Mouse (Mus musculus): ENCODE results near the gene Celsr1. TPM values are rescaled to one million over a fixed set of nuclear protein-coding genes. Genes with fewer than 3 reads are reported as not detected.
"Not testable (repeated sequence)": the region's sequence is repeated elsewhere in the genome, so short reads cannot be mapped to it uniquely, and the experiment has no call there.

Celsr1 gene
- total and polyA plus RNA-seq, 3 experiments = not detected

DNA sequence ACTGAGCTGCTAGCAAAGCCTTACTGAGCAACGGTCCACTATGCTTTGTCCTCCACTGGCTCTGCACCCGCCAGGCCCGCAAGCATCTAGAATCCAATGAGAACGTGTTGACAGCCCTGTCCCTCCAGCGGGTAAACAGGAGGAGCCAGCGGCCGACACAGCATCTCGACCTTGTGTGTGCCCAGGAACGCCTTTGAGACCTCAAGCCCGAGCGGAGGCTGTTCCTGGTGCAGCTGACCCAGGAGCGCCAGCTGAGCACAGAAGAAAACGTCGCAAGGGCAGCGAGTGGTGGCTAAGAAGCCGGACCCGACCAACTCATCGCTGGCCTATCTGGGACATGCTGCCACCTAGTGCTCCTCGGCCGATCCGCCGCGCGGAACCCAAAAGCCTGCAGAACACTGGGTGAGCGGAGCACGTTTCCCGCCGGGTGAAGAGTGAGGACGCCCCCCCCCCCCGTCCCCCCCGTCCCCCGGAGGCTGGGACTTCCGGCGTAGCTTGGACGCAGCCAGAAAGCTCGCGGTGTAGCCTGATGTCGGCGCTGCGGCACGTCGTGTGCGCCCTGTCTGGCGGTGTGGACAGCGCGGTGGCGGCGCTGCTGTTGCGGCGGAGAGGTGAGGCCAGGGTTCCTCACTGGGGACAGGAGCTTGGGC, 154.6 kb downstream of the Celsr1 start, which contains the start of gene Trmu (continued):
- TF ChIP-seq MAFK (IDR thresholded peaks at IDR 0.05; ENCODE audit: insufficient replicate concordance, low read length) = no peak
- TF ChIP-seq ZKSCAN1 (IDR thresholded peaks at IDR 0.05; ENCODE audit: borderline replicate concordance, low read depth, low read length) = no peak
- peak; percentile 80 for TF ChIP-seq SIN3A (IDR thresholded peaks at IDR 0.05; ENCODE audit: low read length)
- no peak for TF ChIP-seq BHLHE40 (IDR thresholded peaks at IDR 0.05; ENCODE audit: low read depth, low read length)
- no peak for TF ChIP-seq KAT2A (IDR thresholded peaks at IDR 0.05; ENCODE audit: insufficient replicate concordance, low read length)
- TF ChIP-seq POLR2AphosphoS2 (IDR thresholded peaks at IDR 0.05; ENCODE audit: low read depth, low read length) = no peak
- 0 out of 2 replicates have a peak, but pooled peaks have one; percentile 39 for TF ChIP-seq UBTF (IDR thresholded peaks at IDR 0.05; ENCODE audit: low read depth, low read length)

DNA sequence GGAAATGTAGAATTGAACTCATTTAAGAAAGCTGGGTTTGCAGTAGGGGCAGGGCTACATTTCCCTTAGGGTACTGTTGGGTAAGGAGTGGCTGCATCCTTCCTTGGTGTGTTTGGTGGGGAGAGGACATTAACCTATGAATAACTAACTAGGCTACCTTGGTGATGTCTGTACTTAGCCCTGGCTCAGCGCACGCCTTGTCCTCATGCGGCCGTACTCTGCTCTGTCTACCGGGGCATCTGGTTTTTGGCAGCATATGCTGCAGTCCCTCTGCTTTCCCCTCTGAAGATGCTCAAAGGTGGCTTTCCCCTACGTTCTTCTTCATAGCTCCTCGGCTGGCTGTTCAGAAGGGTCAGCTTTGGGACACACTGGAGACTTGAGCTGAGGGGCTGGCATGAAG, 156.2 kb downstream of the Celsr1 start:
- peaks cover 44 to 63% of the 10 kb centered on the region in 2 experiments for H3K36me3 ChIP-seq (replicated peaks in 1 of 2; ENCODE audit: control insufficient read depth in 1 of 2, insufficient read depth in 1 of 2, low read length in 1 of 2)
- dilution Hi-C loops (cut with MboI; ENCODE audit: extremely low pct_ligation_motif_present, extremely low pct_unique_long_range_greater_than_20kb, low sequenced_read_pairs) = no loop called here

DNA sequence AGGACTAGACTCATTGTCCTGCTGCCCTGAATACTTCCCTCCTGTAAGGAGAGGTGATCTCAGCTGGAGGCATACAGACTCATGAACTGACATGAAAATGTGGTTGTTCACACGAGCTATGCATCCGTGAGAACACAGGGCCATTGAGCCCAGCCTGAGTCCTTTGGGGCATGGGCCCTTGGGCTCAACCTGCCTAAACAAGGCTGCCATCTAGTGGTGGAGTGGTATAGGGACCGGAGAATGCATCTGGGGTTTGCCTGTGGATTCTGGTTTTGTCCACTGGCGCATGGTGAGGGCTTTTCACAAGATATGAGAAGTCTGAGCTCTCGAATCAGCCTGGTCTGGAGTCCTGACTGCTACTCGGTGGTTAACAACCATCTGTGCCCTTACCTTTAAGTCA, 165.9 kb downstream of the Celsr1 start:
- dilution Hi-C loops (cut with MboI; ENCODE audit: extremely low pct_ligation_motif_present, extremely low pct_unique_long_range_greater_than_20kb, low sequenced_read_pairs) (no loop called here), in situ Hi-C loops (cut with MboI; ENCODE audit: low pct_ligation_motif_present, low pct_unique_long_range_greater_than_20kb, low sequenced_read_pairs) (no loop called here)
- H3K27ac ChIP-seq (ENCODE audit: insufficient read depth, low read depth) = no peak overlapping the region
- H3K36me3 ChIP-seq (replicated peaks in 1 of 2; ENCODE audit: control insufficient read depth in 1 of 2, insufficient read depth in 1 of 2, low read length in 1 of 2) = peaks cover 91 to 95% of the 10 kb centered on the region in 2 experiments
- H3K4me3 ChIP-seq (replicated peaks in 1 of 3; ENCODE audit: low read depth in 2 of 3, low read length in 2 of 3, poor library complexity in 1 of 3) = no peak overlapping the region
- no peak overlapping the region for H3K4me2 ChIP-seq (ENCODE audit: insufficient read depth, low read depth, poor library complexity, severe bottlenecking)
- H3K4me1 ChIP-seq (ENCODE audit: control insufficient read depth in 1 of 2, insufficient read depth in 2 of 2) = 0 out of 4 replicates have a peak, but pooled peaks cover 0 to 3% of the 10 kb centered on the region in 2 experiments
- DNase-seq (ENCODE audit: extremely low read depth) = peak; percentile 73
- peaks cover 3% of the 10 kb centered on the region; the same call in 1 of the 2 replicates for H3K79me2 ChIP-seq (replicated peaks; ENCODE audit: control insufficient read depth, extremely low read depth, insufficient read depth, poor library complexity, severe bottlenecking)
- TF ChIP-seq RAD21 (IDR thresholded peaks at IDR 0.05; ENCODE audit: low read depth, low read length) (peak; percentile 73), MAFK (IDR thresholded peaks at IDR 0.05; ENCODE audit: insufficient replicate concordance, low read length) (no peak), E2F4 (IDR thresholded peaks at IDR 0.05; ENCODE audit: insufficient replicate concordance, low read depth, low read length) (no peak), CHD2 (IDR thresholded peaks at IDR 0.05; ENCODE audit: low read length) (no peak), EP300 (IDR thresholded peaks at IDR 0.05; ENCODE audit: low read length) (no peak), HCFC1 (IDR thresholded peaks at IDR 0.05; ENCODE audit: low read depth, low read length) (no peak), ZNF384 (IDR thresholded peaks at IDR 0.05; ENCODE audit: low read depth, low read length) (no peak), CHD1 (IDR thresholded peaks at IDR 0.05; ENCODE audit: low read depth, low read length) (no peak), POLR2A (IDR thresholded peaks at IDR 0.05; ENCODE audit: low read depth, low read length) (no peak), USF2 (conservative IDR thresholded peaks at IDR 0.05; ENCODE audit: low read depth, low read length) (no peak), TBP (conservative IDR thresholded peaks at IDR 0.05; ENCODE audit: low read depth, low read length) (no peak), PAX5 (IDR thresholded peaks at IDR 0.05; ENCODE audit: low read length) (no peak), JUND (conservative IDR thresholded peaks at IDR 0.05; ENCODE audit: low read depth, low read length) (no peak), CTCF (conservative IDR thresholded peaks at IDR 0.05 in 1 of 2, IDR thresholded peaks at IDR 0.05 in 1 of 2; ENCODE audit: low read depth in 2 of 2, low read length in 2 of 2) (peak; percentile 87), SMC3 (IDR thresholded peaks at IDR 0.05; ENCODE audit: low read depth, low read length) (peak; percentile 67)
- H3K9ac ChIP-seq (ENCODE audit: insufficient read depth, low read depth) = no peak overlapping the region
- H3K27me3 ChIP-seq (replicated peaks) = no peaks in the 10 kb centered on the region
- H3K9me3 ChIP-seq (replicated peaks; ENCODE audit: low read length) = no peaks in the 10 kb centered on the region

More for the DNA sequence above, 156.2 kb downstream of the Celsr1 start:
- DNase-seq (ENCODE audit: extremely low read depth) = no peak
- no peak overlapping the region for H3K4me3 ChIP-seq (replicated peaks in 1 of 3; ENCODE audit: low read depth in 2 of 3, low read length in 2 of 3, poor library complexity in 1 of 3)
- no peaks in the 10 kb centered on the region for H3K9me3 ChIP-seq (replicated peaks; ENCODE audit: low read length)
- TF ChIP-seq PAX5 (IDR thresholded peaks at IDR 0.05; ENCODE audit: low read length) = no peak
- H3K4me1 ChIP-seq (ENCODE audit: control insufficient read depth in 1 of 2, insufficient read depth in 2 of 2) = peaks cover 4 to 15% of the 10 kb centered on the region in 2 experiments
- no peak overlapping the region for H3K4me2 ChIP-seq (ENCODE audit: insufficient read depth, low read depth, poor library complexity, severe bottlenecking)
- in situ Hi-C loops (cut with MboI; ENCODE audit: low pct_ligation_motif_present, low pct_unique_long_range_greater_than_20kb, low sequenced_read_pairs) = no loop called here
- no peaks in the 10 kb centered on the region for H3K27me3 ChIP-seq (replicated peaks)
- no peaks in the 10 kb centered on the region for H3K79me2 ChIP-seq (replicated peaks; ENCODE audit: control insufficient read depth, extremely low read depth, insufficient read depth, poor library complexity, severe bottlenecking)
- no peak overlapping the region for H3K9ac ChIP-seq (ENCODE audit: insufficient read depth, low read depth)
- no peak overlapping the region for H3K27ac ChIP-seq (ENCODE audit: insufficient read depth, low read depth)

DNA sequence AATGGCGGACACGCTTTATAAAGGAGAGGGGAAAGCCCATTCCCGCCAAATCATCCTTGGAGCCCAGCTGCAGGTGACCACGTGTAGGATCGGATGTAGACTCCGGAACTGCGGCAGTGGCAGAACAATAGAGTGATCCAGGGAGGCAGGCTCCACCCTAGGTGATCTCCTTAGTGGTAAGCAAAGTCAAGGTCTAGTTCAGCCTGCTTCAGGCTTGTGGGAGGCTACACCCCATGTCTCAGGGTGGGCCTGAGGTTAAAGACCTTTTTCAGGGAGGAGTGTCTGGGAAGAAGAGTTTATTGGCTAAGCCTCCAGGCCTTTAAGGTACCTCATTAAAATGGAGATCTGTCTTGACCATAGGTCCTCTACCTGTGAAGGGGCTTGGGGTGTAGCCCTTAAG, 167.7 kb downstream of the Celsr1 start:
- dilution Hi-C loops (cut with MboI; ENCODE audit: extremely low pct_ligation_motif_present, extremely low pct_unique_long_range_greater_than_20kb, low sequenced_read_pairs); H3K9ac ChIP-seq (ENCODE audit: insufficient read depth, low read depth); in situ Hi-C loops (cut with MboI; ENCODE audit: low pct_ligation_motif_present, low pct_unique_long_range_greater_than_20kb, low sequenced_read_pairs); H3K27ac ChIP-seq (ENCODE audit: insufficient read depth, low read depth); H3K4me2 ChIP-seq (ENCODE audit: insufficient read depth, low read depth, poor library complexity, severe bottlenecking); DNase-seq (ENCODE audit: extremely low read depth); H3K9me3 ChIP-seq (replicated peaks; ENCODE audit: low read length); H3K4me3 ChIP-seq (replicated peaks in 1 of 3; ENCODE audit: low read depth in 2 of 3, low read length in 2 of 3, poor library complexity in 1 of 3); H3K27me3 ChIP-seq (replicated peaks): not testable (repeated sequence)
- peaks cover 83 to 94% of the 10 kb centered on the region in 2 experiments for H3K36me3 ChIP-seq (replicated peaks in 1 of 2; ENCODE audit: control insufficient read depth in 1 of 2, insufficient read depth in 1 of 2, low read length in 1 of 2)
- H3K4me1 ChIP-seq (ENCODE audit: control insufficient read depth in 1 of 2, insufficient read depth in 2 of 2) = peaks cover 0 to 19% of the 10 kb centered on the region in 2 experiments; a peak in 2 of 4 replicates
- peaks cover 20% of the 10 kb centered on the region for H3K79me2 ChIP-seq (replicated peaks; ENCODE audit: control insufficient read depth, extremely low read depth, insufficient read depth, poor library complexity, severe bottlenecking)
